Mouse (Mus musculus) ES-Bruce4 (cell line): ENCODE data around the gene Ptgfrn.

ENCODE experiments used
- CTCF ChIP-seq: IDR thresholded peaks from one replicate; pipeline ENCODE4 v1.8.1; 2011; ENCODE audit warnings: low read depth, low read length
- EP300 ChIP-seq: IDR thresholded peaks from 2 replicates; pipeline ENCODE4 v1.6.1; 2011; ENCODE audit warnings: low read depth, low read length; ENCODE audit not compliant: insufficient read depth
- POLR2A ChIP-seq: IDR thresholded peaks from one replicate; pipeline ENCODE4 v1.8.1; 2011; ENCODE audit warnings: low read length; ENCODE audit not compliant: insufficient read depth

GRCm38 (mm10) chr3:101076966-101077709 is 32.9 kb downstream of the Ptgfrn start:
- TF ChIP-seq POLR2A (no peak), CTCF (no peak), EP300 (no peak)
